Mouse (Mus musculus) right cerebral cortex, adult 18-20 months (tissue): ENCODE results near the gene Abcb8.

Source experiments
- DNase-seq: peaks from one replicate; pipeline ENCODE4 v3.0.0; 2022; ENCODE audit warnings: mixed read lengths

Abcb8 gene

DNA sequence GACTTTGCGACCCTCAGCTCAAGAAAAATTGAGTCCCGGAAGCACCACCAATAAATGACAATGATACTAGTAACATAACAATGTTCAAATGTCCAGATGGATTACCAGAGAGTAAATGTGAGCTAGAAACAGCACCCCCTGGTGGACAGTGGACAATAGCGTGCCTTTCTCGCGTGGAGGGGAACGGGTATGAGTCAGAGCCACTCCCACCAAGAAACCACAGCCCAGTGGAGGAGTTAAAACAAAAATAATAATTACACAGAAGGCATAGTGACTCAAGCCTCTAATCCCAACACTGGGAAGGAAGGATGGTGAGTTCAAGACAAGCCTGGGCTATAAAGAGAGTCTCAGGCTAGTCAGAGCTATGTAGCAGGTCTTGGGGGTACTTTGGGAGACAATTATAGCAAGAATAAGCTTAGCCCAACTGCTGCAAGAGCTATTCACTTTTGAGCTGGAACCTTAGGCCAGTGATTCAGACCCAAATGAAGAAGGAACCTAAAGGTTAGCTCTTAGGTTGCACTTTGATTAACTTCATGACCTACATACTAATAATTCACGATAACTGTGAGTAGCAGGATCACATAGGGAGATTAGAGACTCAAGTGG is at the start of gene Abcb8:
Gene Abcb8 (plus strand): TSS at position 272 of the 606 bp plus-strand sequence.
- peak; percentile 90 for DNase-seq

DNA sequence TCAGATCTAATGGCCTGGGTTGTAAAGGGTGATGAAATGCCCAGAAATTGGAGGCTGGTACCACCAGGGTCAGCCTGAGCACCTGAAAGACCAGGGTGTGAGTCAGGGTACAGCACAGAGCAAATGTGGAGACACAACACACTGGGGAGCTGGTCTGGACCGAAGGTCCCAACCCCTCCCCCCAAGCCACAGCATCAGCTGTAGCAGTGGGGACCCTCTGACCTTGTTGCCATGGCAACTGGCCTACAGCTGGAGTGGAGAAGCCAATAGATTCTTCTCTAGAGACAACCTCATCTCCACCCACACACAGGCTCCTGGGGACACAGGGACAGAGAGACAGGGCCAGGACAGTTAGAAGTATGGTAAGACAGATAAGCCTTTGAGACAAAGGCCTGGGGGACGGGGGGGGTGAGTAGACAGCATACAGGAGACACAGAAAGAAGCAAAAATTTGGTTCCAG is 49.5 kb upstream of the Abcb8 start:
- DNase-seq = no peak

DNA sequence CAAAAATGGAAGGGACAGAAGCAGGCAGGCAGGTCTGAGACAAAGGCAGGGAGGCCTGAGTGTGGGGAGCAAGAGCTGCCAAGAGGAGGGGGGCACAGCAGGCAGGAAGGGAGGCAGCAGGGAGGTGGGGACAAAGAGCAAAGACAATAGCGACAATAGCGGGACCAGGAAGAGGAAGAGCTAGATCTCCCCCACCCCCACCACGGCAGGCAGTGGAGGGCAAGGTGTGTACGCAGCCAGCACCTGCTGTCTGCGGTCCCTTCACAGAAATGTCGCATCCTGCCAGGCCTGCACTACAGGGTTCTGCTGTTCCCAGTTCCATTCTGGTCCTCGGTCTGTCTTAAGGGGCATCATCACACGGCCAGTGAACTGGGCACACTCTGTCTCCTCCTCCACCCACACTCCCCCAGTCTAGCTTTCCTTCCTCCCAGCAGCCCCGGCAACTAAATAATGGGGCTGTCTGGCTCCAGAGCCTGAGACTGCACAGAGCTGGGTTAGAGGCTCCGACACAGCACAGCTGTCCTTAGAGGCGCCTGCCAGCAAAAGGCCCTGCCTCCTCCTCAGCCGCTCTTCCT is 48.9 kb upstream of the Abcb8 start:
- DNase-seq = no peak

DNA sequence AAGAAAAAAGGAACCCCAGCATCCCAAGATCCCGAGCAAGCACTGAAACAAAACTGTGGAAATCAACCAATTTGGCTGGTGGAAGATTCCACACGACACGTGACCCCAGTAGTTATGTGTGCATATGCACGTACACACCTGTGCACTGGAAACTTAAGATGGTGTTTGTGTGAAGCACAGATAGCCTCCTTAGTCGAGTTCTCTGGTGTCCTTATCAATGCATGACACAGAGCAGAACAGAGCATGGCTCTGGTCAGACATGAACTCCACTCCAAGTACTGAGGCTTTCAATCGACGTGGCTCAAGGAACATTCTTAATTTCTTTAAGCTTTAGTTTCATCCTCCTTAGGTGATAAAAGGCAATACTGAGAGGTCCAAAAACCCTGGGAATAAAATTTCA is 47.1 kb upstream of the Abcb8 start:
- no peak for DNase-seq

DNA sequence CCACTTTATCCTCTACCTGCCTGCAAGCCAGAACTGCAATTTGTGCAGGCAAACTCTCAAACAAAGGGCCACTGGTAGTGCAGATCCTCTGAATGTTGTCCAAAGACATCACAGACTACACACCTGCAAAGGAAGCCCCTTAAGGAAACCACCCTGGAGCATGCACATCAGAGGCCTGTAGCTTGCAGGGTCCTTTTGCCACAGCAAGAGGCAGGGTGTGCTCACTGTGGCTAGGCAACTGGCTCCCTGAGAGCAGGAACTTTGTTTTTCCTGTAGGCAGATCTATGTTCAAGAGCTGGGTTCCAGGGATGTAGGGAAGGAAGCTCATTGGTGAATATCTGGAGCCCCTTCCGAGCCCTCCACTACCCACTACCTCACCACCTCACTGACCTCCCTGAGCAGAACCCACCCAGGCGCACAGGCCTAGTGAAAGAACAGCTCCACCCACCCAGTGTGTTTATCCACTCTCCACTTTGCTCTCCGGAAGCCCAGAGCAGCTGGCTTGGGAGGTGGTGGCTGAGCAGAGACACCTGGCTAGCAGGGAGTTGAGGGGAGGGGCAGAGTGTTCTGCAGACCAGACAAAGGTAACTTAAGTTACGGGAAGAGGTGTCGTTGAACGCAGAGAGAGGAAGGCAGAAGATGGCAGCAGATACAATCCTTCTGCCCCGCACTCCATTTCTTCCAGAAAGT is 46.1 kb upstream of the Abcb8 start:
- no peak for DNase-seq

DNA sequence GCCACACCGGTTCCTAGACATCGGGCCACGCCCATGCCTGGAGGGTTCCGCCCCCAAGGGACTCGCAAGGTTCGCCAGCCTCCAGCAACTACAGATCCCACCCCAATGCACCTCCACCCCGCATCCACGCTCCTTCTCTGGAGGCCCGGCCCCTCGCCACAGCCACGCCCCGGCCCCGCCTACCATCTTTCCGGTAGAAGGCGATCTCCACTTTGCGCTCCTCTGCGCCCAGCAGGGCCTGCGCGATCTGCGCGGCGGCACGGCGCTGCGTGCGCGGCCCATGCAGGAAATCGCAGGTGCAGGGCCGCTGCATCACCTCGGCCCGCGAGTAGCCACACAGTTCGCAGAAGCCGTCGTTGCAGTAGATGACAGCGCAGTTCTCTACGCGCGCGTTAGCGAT is 45.3 kb upstream of the Abcb8 start:
- DNase-seq = peak; percentile 82

DNA sequence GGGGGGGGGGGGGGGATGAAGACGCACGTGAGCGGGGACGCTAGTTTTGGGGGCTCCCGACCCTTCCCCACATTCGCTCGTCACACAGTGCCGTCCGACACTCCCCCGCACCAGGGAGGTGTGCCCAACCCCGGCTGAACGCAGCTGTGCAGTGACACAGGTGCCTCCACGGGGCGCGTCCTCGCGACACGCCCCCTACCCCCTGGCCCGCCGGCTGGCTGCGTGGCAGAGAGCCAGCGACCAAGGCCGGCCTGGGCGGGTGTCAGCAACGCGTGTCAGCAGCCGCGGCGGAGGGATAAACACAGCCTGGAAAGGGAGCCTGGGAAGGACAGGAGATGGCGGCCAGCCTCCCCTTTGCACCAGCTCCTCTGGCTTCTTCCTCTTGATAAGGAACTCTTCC is 44.9 kb upstream of the Abcb8 start:
- no peak for DNase-seq

DNA sequence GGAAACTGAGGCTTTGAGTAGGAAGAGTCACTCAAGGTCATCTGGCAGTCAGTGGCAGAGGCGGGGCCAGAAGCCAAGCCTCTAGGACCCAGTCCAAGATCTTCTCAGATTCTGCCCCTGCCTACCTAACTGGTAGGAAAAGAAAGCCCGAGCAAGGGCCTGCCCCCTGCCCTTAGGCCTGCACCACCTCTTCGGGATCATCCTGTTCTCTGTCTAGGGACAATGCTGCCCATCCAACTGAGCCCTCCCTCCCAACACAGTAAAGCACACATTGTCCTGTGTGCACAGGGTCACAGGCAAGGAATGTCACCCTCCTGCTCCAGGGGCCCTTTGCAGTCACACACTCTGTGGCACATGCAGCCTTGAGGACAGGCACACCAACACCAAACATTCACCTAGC is 43.4 kb upstream of the Abcb8 start:
- no peak for DNase-seq

DNA sequence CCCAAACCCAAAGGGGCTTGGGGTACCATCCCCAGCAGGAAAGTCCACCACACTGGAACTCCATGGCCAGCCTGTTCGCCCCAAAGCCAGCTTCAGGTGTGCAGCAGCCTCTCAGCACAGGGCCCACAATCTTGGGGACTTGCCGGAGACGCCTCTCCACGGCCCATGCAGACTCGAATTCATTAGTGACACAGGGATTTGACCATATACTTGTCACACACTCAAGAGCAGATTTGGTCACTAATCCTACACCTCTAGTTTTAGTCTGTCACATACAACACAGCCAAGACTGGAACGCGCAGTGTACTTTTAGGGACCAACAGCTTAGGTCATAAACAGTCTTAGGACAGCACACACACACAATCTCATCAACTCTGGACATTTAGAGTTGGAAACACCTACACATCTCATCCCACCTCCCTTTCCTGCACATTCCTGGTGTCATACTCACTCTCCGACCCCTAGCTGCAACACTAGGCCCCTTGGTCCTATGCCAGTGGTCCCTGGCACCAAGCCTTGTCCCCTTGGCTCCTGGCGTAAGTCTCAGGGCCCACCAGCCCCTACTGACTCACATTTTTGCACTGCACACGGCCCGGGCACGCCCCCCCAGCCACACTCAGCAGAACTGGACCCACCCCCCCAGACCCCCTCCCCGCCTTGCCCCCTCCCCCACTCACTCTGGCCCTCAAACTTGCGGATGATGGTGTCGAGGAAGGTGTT is 42.8 kb upstream of the Abcb8 start:
- DNase-seq = no peak

DNA sequence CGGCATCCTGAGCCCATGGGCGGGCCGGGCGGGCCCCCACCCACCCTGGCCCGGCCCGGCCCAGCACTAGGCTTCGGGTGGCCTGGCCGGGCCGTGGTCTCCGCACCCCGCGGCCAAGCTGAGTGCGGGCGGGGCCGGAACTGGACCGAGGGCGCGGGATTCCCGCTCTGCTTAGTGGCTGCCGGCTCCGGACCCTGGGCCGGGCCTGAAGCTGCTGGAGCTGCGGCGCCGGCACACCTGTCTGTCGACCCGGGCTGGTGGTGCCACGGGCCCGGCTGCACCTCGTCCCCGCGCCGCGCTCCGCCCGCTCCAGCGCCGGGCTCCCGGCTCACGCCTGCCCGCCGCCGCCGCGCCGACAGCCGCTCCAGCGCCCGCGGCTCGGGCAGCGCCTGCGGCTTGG is 42.2 kb upstream of the Abcb8 start, which contains the start of gene Kcnh2:
Gene Kcnh2 (minus strand): TSS at position 327 of the 400 bp plus-strand sequence.
- DNase-seq = no peak

DNA sequence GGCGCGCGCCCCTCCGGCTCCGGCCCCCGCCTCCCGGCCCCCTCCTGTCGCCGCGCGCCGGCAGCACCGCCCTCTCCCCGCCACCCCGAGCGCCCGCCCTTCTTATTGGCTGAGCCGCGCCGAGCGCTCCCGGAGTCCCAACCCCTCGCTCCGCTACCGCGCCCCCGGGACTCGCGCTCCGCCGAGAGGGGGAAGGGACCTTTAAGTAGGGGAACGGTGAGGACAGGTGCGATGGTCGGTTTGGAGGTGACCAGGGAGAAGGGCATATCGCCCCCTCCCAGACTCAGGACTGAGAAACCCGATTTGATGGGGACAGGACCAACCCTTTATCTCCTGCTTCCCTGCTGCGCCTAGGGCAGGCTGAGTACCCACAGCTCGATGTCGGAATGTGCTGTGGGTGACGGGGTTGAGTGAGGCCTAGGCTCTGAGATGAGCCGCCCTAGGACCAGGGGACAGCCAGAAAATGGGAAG is 41.7 kb upstream of the Abcb8 start:
- peak; percentile 92 for DNase-seq

DNA sequence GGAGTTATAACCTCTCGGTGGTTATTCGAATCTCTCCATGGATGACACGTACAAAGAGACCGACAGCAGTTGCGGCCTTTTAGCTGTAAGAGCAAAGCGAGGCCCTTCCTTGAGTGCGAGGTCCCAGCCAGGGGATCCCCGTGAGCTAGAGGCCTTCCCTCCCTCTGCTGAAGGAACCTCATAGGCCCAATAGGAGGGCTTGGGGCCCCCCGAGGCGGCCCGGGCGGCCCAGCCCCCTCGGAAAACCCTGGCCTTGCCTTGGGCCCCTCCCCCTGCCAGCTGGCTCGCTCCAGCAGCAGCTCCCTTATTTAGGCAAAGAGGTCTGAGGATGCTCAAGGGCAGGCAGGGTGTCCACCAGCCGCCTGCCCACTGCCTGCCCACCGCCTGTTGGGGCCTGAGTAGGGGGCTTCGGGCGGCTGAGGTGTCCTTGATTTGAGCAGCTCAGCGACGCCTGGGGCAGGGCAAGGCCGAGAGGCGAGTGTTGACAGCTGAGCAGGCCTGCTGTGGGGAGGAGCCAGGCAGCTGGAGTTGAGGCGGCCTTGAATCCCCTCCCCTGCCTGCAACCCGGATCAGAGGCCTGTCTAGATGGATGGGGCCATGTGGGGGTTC is 41.1 kb upstream of the Abcb8 start:
- no peak for DNase-seq

DNA sequence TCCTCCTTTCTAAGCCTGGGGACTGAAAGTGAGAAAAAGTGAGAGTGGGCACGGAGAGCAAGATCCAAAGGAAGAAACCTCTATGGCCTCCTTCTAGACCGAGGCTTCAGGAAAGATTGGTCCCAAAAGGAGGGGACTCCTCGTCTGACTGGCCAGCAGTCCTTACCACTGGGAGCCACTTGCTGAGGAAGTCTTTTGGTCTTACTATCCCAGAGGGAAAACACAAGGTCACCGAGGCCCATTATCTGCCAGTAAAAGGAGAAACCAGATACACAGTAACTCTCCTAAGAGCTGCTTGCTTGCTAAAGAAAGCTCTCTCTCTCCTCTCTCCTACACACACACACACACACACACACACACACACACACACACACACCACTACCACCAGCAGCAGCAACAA is 40.1 kb upstream of the Abcb8 start:
- DNase-seq = no peak

DNA sequence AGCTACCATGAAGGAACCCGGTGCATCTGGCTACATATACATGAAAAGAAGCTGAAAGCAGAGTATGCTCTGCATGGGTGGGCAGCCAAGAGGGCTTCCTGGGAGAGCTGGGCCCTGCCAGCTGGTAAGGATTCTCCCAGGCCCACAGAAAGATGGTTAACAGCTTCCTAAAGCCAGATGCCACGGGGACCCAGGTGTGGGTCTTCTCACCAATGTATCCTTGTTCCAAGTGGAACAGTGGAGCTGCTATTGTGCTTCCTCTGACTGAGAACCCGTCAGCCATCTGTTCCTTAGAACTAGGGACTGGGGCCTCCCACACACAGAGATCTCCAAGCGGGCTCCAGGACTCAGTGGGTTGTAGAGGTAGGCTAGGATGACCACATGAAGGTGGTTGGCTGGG is 36.7 kb upstream of the Abcb8 start:
- DNase-seq = peak; percentile 40

DNA sequence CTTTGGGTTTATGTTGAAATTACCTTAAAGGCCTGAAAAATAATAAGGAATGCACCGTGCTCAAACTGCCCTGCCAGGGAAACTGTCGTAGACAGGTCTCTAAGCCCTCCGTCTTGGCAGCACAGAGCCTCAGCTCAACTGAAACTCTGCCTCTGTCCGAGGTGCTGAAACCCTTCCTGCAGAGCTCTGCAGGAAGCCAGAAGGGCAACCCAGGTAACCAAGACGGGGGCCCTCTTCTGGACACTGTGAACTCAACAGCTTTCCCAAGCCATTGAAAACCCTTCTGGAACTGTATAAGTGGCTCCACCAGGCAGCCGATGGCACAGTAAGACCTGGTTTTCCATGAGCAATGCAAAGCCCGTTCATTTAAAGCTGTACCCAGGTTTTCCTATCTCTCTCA is 36.0 kb upstream of the Abcb8 start:
- no peak for DNase-seq

DNA sequence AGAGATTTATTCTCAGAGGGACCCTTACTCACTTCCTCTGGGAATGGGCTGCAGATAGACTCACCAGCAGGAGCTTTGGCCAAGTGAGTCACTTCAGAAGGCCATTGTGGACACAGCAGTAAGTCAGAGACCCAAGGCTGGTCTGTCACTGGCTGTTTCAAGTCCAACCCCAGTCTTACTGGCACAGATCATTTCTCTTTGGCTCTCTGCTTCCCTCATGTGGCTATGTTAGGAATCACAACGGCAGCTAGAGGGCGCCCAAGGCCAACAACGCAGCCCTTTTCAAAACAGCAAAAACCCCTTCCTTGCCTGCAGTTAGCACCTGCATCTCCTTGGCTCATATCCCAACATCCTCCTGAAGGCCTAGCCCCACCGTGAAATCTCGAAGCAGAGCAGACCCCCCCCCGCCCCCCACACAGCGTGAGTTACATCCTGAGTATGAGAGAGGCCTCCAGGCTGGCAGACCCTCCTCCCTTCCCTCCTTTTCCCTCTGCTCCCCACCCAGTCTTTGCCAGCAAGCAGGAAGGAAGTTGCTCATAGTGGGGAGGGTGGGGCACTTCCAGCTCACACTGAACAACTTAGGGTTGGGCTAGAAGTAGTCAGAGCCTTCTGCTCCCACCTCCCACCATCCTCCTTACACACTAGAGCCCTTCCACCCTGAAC is 32.5 kb upstream of the Abcb8 start:
- peak; percentile 81 for DNase-seq

DNA sequence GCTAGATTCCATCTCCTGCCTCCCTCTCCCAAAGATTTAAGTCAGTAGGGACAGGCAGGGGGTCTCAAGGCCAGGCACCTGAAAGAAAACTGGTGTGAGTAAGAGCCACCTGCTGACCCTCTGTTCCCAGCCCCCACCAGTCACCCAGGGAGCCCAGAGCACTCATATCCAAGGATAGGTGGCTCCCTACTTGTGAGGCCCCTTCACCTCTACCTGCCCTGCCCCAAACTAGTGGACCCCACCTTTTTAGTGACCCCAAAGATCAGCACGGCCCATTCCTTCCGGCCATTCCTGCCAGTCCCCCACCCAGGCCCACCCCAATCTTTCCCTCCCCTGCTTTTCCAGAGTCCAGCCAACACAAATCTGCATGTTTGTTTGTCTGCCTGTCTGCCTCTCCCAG is 30.0 kb upstream of the Abcb8 start:
- DNase-seq = no peak

DNA sequence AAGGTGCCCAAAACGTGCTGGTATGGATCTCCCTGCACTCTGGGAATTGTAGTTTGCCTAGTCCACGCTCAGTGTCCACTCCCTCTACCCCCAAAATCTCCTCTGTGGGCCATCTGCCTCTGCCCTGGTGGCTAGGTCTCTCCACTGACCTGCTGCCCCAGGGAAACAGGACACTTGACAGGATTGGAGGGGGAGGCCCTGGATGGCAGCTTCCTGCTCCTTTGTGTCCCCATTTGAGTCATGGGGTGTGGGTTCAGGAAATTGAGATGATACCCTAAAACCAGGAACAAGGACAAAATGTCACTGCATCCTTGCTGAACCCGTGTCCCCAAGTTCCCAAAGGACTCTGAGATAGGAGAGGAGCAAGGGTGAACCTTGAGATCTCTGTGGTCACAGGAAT is 29.4 kb upstream of the Abcb8 start:
- no peak for DNase-seq

DNA sequence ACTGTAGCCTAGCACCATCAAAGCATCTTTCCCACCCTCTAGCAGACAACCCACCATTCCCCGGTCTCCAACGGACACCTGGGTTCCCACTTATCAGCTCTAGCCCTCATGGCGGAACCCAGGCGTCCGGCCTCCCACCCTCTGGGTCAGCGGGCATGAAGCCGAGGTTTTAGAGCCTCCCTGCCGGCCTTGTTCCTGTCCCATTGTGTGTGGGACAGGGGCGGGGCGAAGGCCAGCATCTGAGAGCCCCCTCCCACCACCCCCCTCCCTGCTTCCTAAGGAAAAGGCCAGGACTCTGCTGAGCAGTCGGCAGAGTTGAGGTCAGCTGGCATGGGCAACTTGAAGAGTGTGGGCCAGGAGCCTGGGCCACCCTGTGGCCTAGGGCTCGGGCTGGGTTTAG is 29.0 kb upstream of the Abcb8 start, which contains the start of gene Nos3:
Gene Nos3 (plus strand): TSS at position 303 of the 400 bp plus-strand sequence.
- DNase-seq = no peak

DNA sequence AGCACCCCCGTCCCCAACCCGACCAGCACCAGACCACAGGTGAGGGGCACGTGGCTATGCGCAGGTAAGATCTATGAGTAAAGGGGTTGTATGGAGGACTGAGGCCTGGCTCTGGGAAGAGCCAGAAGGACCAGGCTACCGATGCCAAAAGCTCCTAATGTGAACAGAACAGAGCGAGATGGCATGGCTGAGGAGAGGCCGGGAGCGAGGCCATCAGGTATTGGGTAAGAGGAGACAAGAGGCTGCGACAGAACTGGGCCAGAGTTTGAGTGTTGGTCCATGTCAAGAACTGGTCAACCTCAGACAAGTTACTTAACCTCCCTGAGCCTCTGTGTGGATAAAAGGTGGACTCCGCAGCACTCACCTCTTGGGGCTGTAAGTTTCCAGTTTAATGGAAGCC is 28.5 kb upstream of the Abcb8 start:
- no peak for DNase-seq

DNA sequence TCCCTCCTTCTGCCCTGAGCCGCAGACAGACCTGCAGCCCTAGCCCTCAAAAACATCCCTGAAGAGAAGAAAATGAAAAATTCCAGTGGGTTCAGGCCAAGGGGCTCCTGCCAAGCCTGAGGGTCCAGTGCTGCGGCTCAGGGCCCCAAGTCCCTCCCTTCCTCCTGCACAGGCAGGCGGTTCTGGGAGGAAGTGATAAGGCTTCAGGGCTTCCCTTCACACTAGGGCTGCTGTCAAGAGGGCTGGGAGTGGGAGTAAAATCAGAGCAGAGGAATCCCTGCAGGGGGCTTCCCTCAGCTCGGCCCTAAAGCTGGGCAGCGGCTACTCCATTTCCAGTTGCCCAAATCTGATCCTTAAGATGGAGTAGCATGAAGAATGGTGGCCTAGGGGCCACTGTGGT is 27.9 kb upstream of the Abcb8 start:
- no peak for DNase-seq

DNA sequence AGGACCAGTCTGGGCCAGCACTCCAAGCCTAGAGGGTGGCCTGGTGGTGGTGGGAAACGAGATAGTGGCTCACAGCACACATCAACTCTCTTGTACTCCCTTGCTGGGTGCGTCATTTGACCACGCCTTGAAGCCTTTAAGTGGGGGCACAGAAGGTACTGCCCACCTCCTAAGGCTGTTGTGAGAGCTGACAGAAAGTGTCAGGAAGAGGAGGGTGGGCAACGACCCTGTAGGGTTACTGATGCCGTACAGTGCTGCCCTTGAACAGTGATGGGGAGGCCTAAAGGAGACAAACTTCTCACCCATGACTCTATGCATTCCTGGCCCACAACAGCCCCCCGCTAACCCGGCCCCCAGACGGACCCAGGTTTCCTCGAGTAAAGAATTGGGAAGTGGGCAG is 27.0 kb upstream of the Abcb8 start:
- DNase-seq = no peak

DNA sequence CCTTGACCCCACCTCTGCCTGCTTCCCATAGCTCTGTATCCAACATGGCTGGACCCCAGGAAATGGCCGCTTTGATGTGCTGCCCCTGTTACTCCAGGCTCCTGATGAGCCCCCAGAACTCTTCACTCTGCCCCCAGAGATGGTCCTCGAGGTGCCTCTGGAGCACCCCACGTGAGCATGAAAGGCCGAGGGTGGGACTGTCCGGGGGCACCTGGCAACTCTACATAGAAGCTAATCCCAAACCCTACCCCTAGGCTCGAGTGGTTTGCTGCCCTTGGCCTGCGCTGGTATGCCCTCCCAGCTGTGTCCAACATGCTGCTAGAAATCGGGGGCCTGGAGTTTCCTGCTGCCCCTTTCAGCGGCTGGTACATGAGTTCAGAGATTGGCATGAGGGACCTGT is 23.7 kb upstream of the Abcb8 start:
- DNase-seq = no peak
